Mouse (Mus musculus): Measurements from ENCODE around the gene Cops2. TPM values are rescaled to one million over a fixed set of nuclear protein-coding genes. Genes with fewer than 3 reads are reported as not detected.

The Cops2 gene
- polyA plus RNA-seq, 1 experiment from 2014 or later, result 90.3 TPM

- Histone ChIP-seq H3K4me2 (replicated peaks) (peak overlapping the region; percentile 76), H3K27me3 (no peaks in the 10 kb centered on the region), H3K9ac (peak overlapping the region; percentile 77), H3K4me3 (peak overlapping the region; percentile 57), H3K9me3 (no peaks in the 10 kb centered on the region), H3K36me3 (no peaks in the 10 kb centered on the region), H3K4me1 (peaks cover 12% of the 10 kb centered on the region; the same call in 1 of the 2 replicates), H3K27ac (peak overlapping the region; percentile 15; the same call in 1 of the 2 replicates)
- 5% methylated on average over 23 of the region's 23 CpGs for WGBS
- peak; percentile 87 for ATAC-seq (ENCODE audit: low FRiP score, low read depth)
Observed at GRCm38 (mm10) chr2:125866058-125866740, 7.3 kb upstream of the Cops2 start.

GRCm38 (mm10) chr2:125865585-125865984 is 6.6 kb upstream of the Cops2 start:
- H3K27ac ChIP-seq, result no peak overlapping the region
- H3K36me3 ChIP-seq, result no peaks in the 10 kb centered on the region
- H3K4me1 ChIP-seq, result peaks cover 12% of the 10 kb centered on the region; the same call in 1 of the 2 replicates
- H3K4me3 ChIP-seq, result peak overlapping the region; percentile 57
- H3K27me3 ChIP-seq, result no peaks in the 10 kb centered on the region
- H3K4me2 ChIP-seq (replicated peaks), result peak overlapping the region; percentile 76
- H3K9ac ChIP-seq, result no peak overlapping the region
- ATAC-seq (ENCODE audit: low FRiP score, low read depth), result no peak
- H3K9me3 ChIP-seq, result no peaks in the 10 kb centered on the region

GRCm38 (mm10) chr2:125864551-125864950 is 5.6 kb upstream of the Cops2 start:
- H3K4me3 ChIP-seq, result no peak overlapping the region
- peaks cover 12% of the 10 kb centered on the region; the same call in 1 of the 2 replicates for H3K4me1 ChIP-seq
- no peak overlapping the region for H3K27ac ChIP-seq
- no peaks in the 10 kb centered on the region for H3K27me3 ChIP-seq
- H3K4me2 ChIP-seq (replicated peaks), result no peak overlapping the region
- H3K9me3 ChIP-seq, result no peaks in the 10 kb centered on the region
- 76% methylated on average over 1 of the region's 1 CpGs for WGBS
- no peaks in the 10 kb centered on the region for H3K36me3 ChIP-seq
- ATAC-seq (ENCODE audit: low FRiP score, low read depth), result no peak
- H3K9ac ChIP-seq, result no peak overlapping the region

DNA sequence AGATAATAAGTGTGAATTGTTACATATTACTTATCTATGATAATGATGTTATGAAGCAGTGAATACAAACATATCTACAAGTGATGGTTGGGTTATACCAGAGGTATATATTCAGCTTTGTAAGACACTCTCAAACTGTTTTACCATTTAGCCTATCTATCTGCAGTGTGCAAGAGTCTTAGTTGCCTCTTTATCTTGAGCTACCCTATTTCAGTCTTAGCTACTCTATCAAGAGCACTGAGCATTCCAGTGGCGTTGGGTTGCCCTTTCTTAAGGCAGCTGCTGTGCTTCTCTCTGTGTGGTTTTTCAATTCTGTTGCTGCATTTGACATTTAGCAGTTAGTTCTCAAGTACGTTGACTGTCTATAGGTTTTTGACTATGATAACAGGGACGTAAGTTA is 4.9 kb upstream of the Cops2 start:
- Histone ChIP-seq H3K4me1 (peaks cover 12% of the 10 kb centered on the region; the same call in 1 of the 2 replicates), H3K27me3 (no peaks in the 10 kb centered on the region), H3K9me3 (no peaks in the 10 kb centered on the region), H3K4me2 (replicated peaks) (no peak overlapping the region), H3K27ac (no peak overlapping the region), H3K9ac (no peak overlapping the region), H3K36me3 (no peaks in the 10 kb centered on the region), H3K4me3 (no peak overlapping the region)
- WGBS, result 79% methylated on average over 3 of the region's 3 CpGs
- ATAC-seq (ENCODE audit: low FRiP score, low read depth), result no peak

- no peak overlapping the region for H3K27ac ChIP-seq
- peaks cover 5% of the 10 kb centered on the region for H3K4me1 ChIP-seq
- H3K36me3 ChIP-seq, result no peaks in the 10 kb centered on the region
- ATAC-seq (ENCODE audit: low FRiP score, low read depth), result no peak
- H3K9me3 ChIP-seq, result no peaks in the 10 kb centered on the region
- H3K9ac ChIP-seq, result peak overlapping the region; percentile 99
- peak overlapping the region; percentile 99 for H3K4me3 ChIP-seq
- H3K4me2 ChIP-seq (replicated peaks), result peak overlapping the region; percentile 69
- no peaks in the 10 kb centered on the region for H3K27me3 ChIP-seq
- WGBS, result 46% methylated on average over 3 of the region's 3 CpGs
Observed at GRCm38 (mm10) chr2:125857707-125858106, 1.2 kb downstream of the Cops2 start.

- Histone ChIP-seq H3K36me3 (peaks cover 23% of the 10 kb centered on the region), H3K9me3 (no peaks in the 10 kb centered on the region), H3K4me2 (replicated peaks) (no peak overlapping the region), H3K27ac (no peak overlapping the region), H3K4me3 (no peak overlapping the region), H3K4me1 (no peaks in the 10 kb centered on the region), H3K27me3 (no peaks in the 10 kb centered on the region), H3K9ac (no peak overlapping the region)
- WGBS, result 85% methylated on average over 2 of the region's 2 CpGs
- ATAC-seq (ENCODE audit: low FRiP score, low read depth), result no peak
Observed at GRCm38 (mm10) chr2:125851237-125851636, 7.7 kb downstream of the Cops2 start.

- WGBS, result 72% methylated on average over 2 of the region's 2 CpGs
Observed at GRCm38 (mm10) chr2:125838708-125839284, 20.1 kb downstream of the Cops2 start.

GRCm38 (mm10) chr2:125838091-125838490 is 20.8 kb downstream of the Cops2 start:
- ATAC-seq (ENCODE audit: low FRiP score, low read depth), result no peak
- H3K4me2 ChIP-seq (replicated peaks), result no peak overlapping the region
- no peak overlapping the region for H3K4me3 ChIP-seq
- H3K9me3 ChIP-seq, result no peaks in the 10 kb centered on the region
- WGBS, result 94% methylated on average over 7 of the region's 7 CpGs
- H3K27me3 ChIP-seq, result no peaks in the 10 kb centered on the region
- H3K36me3 ChIP-seq, result peaks cover 67% of the 10 kb centered on the region
- no peak overlapping the region for H3K9ac ChIP-seq
- H3K4me1 ChIP-seq, result no peaks in the 10 kb centered on the region
- no peak overlapping the region for H3K27ac ChIP-seq

More at GRCm38 (mm10) chr2:125838708-125839284, 20.1 kb downstream of the Cops2 start:
- H3K9me3 ChIP-seq, result no peaks in the 10 kb centered on the region
- no peaks in the 10 kb centered on the region for H3K4me1 ChIP-seq
- no peak overlapping the region for H3K27ac ChIP-seq
- no peak overlapping the region for H3K4me2 ChIP-seq (replicated peaks)
- H3K4me3 ChIP-seq, result no peak overlapping the region
- ATAC-seq (ENCODE audit: low FRiP score, low read depth), result no peak
- no peak overlapping the region for H3K9ac ChIP-seq
- no peaks in the 10 kb centered on the region for H3K27me3 ChIP-seq
- peaks cover 65% of the 10 kb centered on the region for H3K36me3 ChIP-seq

- no peak overlapping the region for H3K9ac ChIP-seq
- no peak overlapping the region for H3K27ac ChIP-seq
- no peaks in the 10 kb centered on the region for H3K9me3 ChIP-seq
- peaks cover 44% of the 10 kb centered on the region for H3K36me3 ChIP-seq
- ATAC-seq (ENCODE audit: low FRiP score, low read depth), result no peak
- no peaks in the 10 kb centered on the region for H3K27me3 ChIP-seq
- no peaks in the 10 kb centered on the region for H3K4me1 ChIP-seq
- H3K4me3 ChIP-seq, result no peak overlapping the region
- H3K4me2 ChIP-seq (replicated peaks), result no peak overlapping the region
- WGBS, result 89% methylated on average over 2 of the region's 2 CpGs
Observed at GRCm38 (mm10) chr2:125829924-125830323, 29.0 kb downstream of the Cops2 start.

DNA sequence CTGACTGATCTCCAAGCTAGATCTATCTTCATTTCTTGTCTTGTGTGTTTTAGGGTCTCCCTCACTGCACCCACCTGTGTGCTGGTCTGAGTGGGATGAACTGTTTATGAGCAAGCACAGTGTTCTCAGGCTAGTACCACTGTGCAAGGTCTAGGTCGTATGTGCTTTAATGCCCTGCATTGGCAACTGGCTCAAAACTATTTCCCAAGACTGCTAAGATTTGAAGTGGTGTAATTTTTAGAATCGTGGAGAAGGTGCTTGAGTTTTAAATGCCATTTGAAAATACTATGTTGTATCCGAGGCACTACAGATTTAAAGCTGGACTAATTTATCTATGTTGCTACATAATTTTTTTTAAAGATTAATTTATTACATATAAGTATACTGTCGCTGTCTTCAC is 31.0 kb downstream of the Cops2 start:
- H3K4me2 ChIP-seq (replicated peaks), result no peak overlapping the region
- H3K27me3 ChIP-seq, result no peaks in the 10 kb centered on the region
- no peaks in the 10 kb centered on the region for H3K4me1 ChIP-seq
- WGBS, result 84% methylated on average over 4 of the region's 4 CpGs
- no peak for ATAC-seq (ENCODE audit: low FRiP score, low read depth)
- no peak overlapping the region for H3K4me3 ChIP-seq
- no peaks in the 10 kb centered on the region for H3K9me3 ChIP-seq
- peaks cover 28% of the 10 kb centered on the region for H3K36me3 ChIP-seq
- H3K9ac ChIP-seq, result no peak overlapping the region
- H3K27ac ChIP-seq, result no peak overlapping the region

DNA sequence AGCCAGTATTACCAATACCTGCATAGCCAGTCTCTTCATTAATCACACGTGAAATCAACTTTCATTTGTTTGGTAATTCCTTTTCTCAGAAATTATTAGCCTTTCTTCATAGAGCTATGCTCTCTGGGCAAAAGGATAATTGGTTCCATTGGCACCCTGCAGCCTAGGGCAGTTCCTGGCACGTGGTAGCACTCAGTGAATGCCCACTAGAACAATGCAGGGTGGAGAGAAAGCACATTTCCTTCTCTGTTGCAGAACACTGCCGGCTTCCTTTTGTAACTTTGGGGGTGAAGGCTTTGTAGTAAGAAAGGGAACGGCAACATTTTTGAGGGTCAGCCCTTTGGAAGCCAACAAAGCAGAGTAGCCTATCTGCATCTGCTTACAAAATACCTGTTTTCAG is 32.7 kb downstream of the Cops2 start:
- H3K27me3 ChIP-seq, result no peaks in the 10 kb centered on the region
- ATAC-seq (ENCODE audit: low FRiP score, low read depth), result no peak
- peaks cover 12% of the 10 kb centered on the region for H3K36me3 ChIP-seq
- H3K9ac ChIP-seq, result no peak overlapping the region
- no peak overlapping the region for H3K4me2 ChIP-seq (replicated peaks)
- no peaks in the 10 kb centered on the region for H3K4me1 ChIP-seq
- no peak overlapping the region for H3K4me3 ChIP-seq
- no peak overlapping the region for H3K27ac ChIP-seq
- 67% methylated on average over 4 of the region's 4 CpGs for WGBS
- no peaks in the 10 kb centered on the region for H3K9me3 ChIP-seq

- H3K27ac ChIP-seq, result no peak overlapping the region
- H3K36me3 ChIP-seq, result no peaks in the 10 kb centered on the region
- H3K27me3 ChIP-seq, result no peaks in the 10 kb centered on the region
- no peak overlapping the region for H3K9ac ChIP-seq
- ATAC-seq (ENCODE audit: low FRiP score, low read depth), result no peak
- H3K9me3 ChIP-seq, result no peaks in the 10 kb centered on the region
- H3K4me2 ChIP-seq (replicated peaks), result no peak overlapping the region
- H3K4me3 ChIP-seq, result no peak overlapping the region
- 85% methylated on average over 4 of the region's 4 CpGs for WGBS
- H3K4me1 ChIP-seq, result no peaks in the 10 kb centered on the region
Observed at GRCm38 (mm10) chr2:125820397-125820796, 38.5 kb downstream of the Cops2 start.
